Mouse (Mus musculus): ENCODE results near the gene Nmnat2. TPM values are rescaled to one million over a fixed set of nuclear protein-coding genes. Genes with fewer than 3 reads are reported as not detected.

The Nmnat2 gene
- polyA plus RNA-seq, 1 experiment = 3.2 TPM

DNA sequence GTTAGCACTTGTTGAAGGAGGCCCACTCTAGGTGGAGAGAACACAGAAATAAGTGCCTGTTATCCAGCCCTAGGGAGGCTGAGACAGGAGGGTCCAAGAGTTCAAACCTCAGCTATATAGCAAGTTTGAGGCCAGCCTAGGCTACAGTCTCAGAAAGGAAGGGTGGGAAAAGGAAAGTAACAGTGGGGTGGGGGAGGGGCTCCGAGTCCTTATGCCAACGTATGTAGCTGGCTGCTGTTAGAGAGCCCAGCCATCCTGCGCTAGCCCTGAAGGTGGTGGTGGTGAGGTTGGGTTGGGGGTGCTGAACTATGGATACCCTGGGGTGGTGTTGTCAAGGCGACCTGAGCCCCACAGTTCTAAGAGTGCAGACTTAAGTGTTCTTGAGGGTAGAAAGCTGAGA lies 138.8 kb downstream of the Nmnat2 start:
- no peak overlapping the region for H3K4me3 ChIP-seq (ENCODE audit: control insufficient read depth, low read depth, low read length)
- no peak for TF ChIP-seq CTCF (IDR thresholded peaks at IDR 0.05; ENCODE audit: control insufficient read depth, insufficient read depth, insufficient replicate concordance, low read depth, low read length)
- no peak for TF ChIP-seq POLR2A (IDR thresholded peaks at IDR 0.05; ENCODE audit: control insufficient read depth, low read depth, low read length)

DNA sequence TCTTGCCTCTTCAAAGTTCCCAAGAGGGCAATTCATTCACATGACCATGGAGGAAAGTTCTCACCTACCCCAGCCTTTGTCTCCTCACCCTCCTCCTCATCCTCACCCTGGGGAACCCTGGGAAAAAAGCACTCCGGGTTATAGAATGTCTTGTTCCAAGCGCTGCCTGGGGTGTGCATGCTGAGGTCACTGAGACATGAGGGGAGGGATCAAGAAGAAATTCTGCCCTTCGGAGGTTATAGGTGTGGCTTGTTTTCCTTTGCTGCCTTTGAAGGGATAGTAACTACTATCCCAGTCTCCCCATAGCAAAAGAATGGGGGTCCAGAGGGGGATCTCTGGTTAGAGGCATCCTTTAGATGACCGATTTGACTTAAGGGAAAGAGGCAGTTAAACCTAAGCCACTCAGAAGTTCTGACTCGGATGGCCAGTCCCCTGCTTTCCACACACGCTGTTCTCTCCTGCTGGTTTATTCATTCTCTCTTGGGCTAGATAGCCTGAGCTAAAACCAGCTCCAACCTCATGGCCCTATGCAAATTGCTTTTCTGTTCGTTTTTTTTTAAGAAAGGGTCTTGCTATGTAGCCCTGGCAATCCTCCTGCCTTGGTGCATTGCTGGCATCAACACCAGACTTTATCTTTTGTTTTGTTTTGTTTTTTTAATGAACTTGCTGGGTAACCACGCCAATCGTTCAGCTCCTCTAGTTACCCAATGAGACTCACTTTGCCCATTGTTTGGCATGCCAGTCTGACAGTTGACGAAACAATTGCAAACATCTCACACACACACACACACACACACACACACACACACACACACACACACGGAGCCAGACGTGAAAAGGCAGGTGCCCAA lies 139.7 kb downstream of the Nmnat2 start:
- H3K27ac ChIP-seq (ENCODE audit: control insufficient read depth, insufficient read depth, low read depth, low read length) = no peak overlapping the region

More for the DNA sequence above, 138.8 kb downstream of the Nmnat2 start:
- Histone ChIP-seq H3K27ac (ENCODE audit: control insufficient read depth, insufficient read depth, low read depth, low read length) (no peak overlapping the region), H3K36me3 (ENCODE audit: control insufficient read depth, insufficient read depth, low read length) (no peaks in the 10 kb centered on the region), H3K27me3 (ENCODE audit: control insufficient read depth, insufficient read depth, low read length) (no peaks in the 10 kb centered on the region), H3K4me1 (ENCODE audit: control insufficient read depth, insufficient read depth, low read length) (no peaks in the 10 kb centered on the region; the same call in 1 of the 2 replicates)

DNA sequence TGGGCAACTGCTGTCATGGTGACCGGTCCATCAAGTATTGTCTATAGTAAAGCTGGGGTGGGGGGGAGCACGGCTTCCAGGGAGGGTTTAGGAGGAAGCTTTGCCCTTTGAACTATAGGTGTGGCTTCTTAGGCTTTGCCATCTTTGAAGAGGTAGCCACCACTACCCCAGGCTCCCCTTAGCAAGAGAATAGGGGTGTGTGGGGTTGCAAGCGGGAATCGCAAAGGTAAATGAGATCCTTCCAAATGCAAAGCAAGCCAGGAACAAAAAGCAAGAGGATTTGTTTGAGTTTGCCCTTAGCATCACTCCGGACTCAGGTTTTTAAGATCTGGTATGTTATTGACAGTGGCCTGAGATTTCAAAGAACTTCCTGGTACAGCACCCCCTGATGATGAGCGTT lies 140.5 kb downstream of the Nmnat2 start:
- H3K4me1 ChIP-seq (ENCODE audit: control insufficient read depth, insufficient read depth, low read length) = no peaks in the 10 kb centered on the region; the same call in 1 of the 2 replicates
- no peak overlapping the region for H3K4me3 ChIP-seq (ENCODE audit: control insufficient read depth, low read depth, low read length)
- no peak overlapping the region for H3K27ac ChIP-seq (ENCODE audit: control insufficient read depth, insufficient read depth, low read depth, low read length)
- no peaks in the 10 kb centered on the region for H3K36me3 ChIP-seq (ENCODE audit: control insufficient read depth, insufficient read depth, low read length)
- no peak for TF ChIP-seq POLR2A (IDR thresholded peaks at IDR 0.05; ENCODE audit: control insufficient read depth, low read depth, low read length)
- H3K27me3 ChIP-seq (ENCODE audit: control insufficient read depth, insufficient read depth, low read length) = no peaks in the 10 kb centered on the region

More for the DNA sequence above, 139.7 kb downstream of the Nmnat2 start:
- Histone ChIP-seq H3K4me3 (ENCODE audit: control insufficient read depth, low read depth, low read length) (no peak overlapping the region), H3K36me3 (ENCODE audit: control insufficient read depth, insufficient read depth, low read length) (no peaks in the 10 kb centered on the region), H3K4me1 (ENCODE audit: control insufficient read depth, insufficient read depth, low read length) (no peaks in the 10 kb centered on the region; the same call in 1 of the 2 replicates), H3K27me3 (ENCODE audit: control insufficient read depth, insufficient read depth, low read length) (no peaks in the 10 kb centered on the region)
- no peak for TF ChIP-seq CTCF (IDR thresholded peaks at IDR 0.05; ENCODE audit: control insufficient read depth, insufficient read depth, insufficient replicate concordance, low read depth, low read length)
- TF ChIP-seq POLR2A (IDR thresholded peaks at IDR 0.05; ENCODE audit: control insufficient read depth, low read depth, low read length) = no peak

DNA sequence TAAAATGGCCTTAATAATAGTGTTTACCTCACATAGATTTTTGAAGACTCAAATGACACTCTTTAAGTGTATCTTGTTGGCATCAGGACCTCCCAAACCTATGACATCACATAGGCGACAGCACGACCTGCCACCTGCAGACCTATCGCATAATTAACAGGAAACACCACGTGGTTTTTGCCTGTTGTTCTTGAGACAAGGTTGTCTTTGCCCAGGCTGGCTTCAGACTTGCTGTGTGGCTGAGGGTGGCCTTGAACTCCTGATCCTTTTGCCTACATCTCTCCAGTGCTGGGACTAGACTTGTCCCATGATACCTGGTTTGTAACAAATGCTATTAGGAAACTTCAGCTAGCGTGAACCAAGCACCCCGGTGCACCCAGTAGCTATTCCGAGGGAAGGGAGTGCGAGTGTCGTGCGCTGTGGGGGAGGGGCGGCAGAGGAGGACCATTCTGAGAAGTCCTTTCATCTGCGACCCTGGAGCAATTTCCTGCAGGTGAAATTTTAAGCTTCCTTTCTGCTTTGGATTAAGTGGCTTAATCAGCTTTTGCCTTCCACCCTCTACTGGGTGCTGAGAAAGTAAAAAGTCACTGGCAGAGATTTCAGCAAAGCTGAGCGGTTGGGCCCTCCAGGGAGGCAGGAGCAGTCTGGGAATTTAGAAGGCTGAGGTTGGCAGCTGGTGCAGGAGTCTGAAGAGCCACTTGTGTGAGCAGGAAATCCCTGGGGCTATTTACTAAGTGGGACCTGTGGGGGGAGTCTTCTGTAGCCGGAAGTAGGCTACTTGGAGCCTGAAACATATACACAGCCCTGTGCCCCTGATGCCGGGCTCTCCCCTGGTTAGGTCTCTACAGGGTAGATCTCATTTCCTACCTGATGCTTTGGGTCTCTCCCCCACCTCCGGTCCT lies 141.3 kb downstream of the Nmnat2 start:
- no peak overlapping the region for H3K27ac ChIP-seq (ENCODE audit: control insufficient read depth, insufficient read depth, low read depth, low read length)
- no peak overlapping the region for H3K4me3 ChIP-seq (ENCODE audit: control insufficient read depth, low read depth, low read length)
- H3K4me1 ChIP-seq (ENCODE audit: control insufficient read depth, insufficient read depth, low read length) = peaks cover 1% of the 10 kb centered on the region
- no peaks in the 10 kb centered on the region for H3K27me3 ChIP-seq (ENCODE audit: control insufficient read depth, insufficient read depth, low read length)
- H3K36me3 ChIP-seq (ENCODE audit: control insufficient read depth, insufficient read depth, low read length) = no peaks in the 10 kb centered on the region
- TF ChIP-seq CTCF (IDR thresholded peaks at IDR 0.05; ENCODE audit: control insufficient read depth, insufficient read depth, insufficient replicate concordance, low read depth, low read length) (no peak), POLR2A (IDR thresholded peaks at IDR 0.05; ENCODE audit: control insufficient read depth, low read depth, low read length) (no peak)

DNA sequence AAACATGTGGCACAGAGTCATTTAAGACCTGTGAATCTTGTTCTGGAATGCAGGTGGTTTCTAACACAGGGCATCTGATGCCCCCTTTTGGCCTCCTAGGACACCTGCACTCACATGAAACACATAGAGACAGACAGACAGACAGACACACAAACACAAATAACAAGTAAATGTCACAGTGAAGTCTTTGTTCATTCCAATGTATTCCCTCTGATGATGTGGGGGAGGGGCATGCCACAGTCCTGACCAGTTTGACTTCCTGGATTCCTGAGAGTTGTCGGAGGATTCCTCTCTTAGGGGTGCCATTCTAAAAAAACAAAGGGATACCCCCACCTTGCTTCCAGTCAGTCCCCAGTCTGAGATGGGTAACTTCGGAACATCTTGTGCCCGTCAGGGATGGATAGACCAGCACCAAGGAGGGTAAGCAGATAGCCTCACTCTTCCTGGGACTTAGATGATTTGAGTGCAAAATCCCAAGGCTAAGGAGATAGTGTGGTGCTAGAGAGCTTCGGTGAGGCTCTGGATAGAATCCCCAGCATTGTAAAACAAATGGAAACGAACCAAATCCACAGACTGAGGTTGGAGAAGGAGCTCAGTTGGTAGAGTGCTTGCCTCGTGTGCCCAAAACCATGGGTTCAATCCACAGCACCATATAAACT lies 142.4 kb downstream of the Nmnat2 start:
- Histone ChIP-seq H3K4me3 (ENCODE audit: control insufficient read depth, low read depth, low read length) (no peak overlapping the region), H3K4me1 (ENCODE audit: control insufficient read depth, insufficient read depth, low read length) (peaks cover 3% of the 10 kb centered on the region), H3K27me3 (ENCODE audit: control insufficient read depth, insufficient read depth, low read length) (no peaks in the 10 kb centered on the region), H3K27ac (ENCODE audit: control insufficient read depth, insufficient read depth, low read depth, low read length) (no peak overlapping the region), H3K36me3 (ENCODE audit: control insufficient read depth, insufficient read depth, low read length) (no peaks in the 10 kb centered on the region)
- TF ChIP-seq CTCF (IDR thresholded peaks at IDR 0.05; ENCODE audit: control insufficient read depth, insufficient read depth, insufficient replicate concordance, low read depth, low read length) (no peak), POLR2A (IDR thresholded peaks at IDR 0.05; ENCODE audit: control insufficient read depth, low read depth, low read length) (no peak)

DNA sequence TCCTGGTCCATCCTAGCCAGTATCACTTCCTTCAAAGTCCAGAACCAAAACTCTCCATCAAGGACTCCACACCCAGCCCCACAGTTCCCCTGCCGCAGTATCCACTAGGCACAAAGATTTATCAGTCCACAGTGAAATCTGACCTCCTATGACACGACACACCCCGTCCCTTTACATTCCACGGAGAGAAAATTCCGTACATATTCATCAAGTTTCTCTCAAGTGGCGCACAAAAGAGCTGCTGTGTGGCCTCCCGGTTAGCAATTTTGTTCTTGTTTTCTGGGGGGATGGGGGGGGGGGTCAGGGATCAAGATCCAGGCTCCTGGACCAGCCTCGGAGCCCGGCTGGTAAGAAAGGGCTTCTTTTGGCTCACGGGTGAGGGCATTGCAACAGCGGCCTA lies 143.8 kb downstream of the Nmnat2 start:
- no peaks in the 10 kb centered on the region for H3K36me3 ChIP-seq (ENCODE audit: control insufficient read depth, insufficient read depth, low read length)
- peaks cover 3% of the 10 kb centered on the region for H3K4me1 ChIP-seq (ENCODE audit: control insufficient read depth, insufficient read depth, low read length)
- TF ChIP-seq CTCF (IDR thresholded peaks at IDR 0.05; ENCODE audit: control insufficient read depth, insufficient read depth, insufficient replicate concordance, low read depth, low read length) = no peak
- TF ChIP-seq POLR2A (IDR thresholded peaks at IDR 0.05; ENCODE audit: control insufficient read depth, low read depth, low read length) = no peak
- no peak overlapping the region for H3K4me3 ChIP-seq (ENCODE audit: control insufficient read depth, low read depth, low read length)
- H3K27ac ChIP-seq (ENCODE audit: control insufficient read depth, insufficient read depth, low read depth, low read length) = no peak overlapping the region
- no peaks in the 10 kb centered on the region for H3K27me3 ChIP-seq (ENCODE audit: control insufficient read depth, insufficient read depth, low read length)

DNA sequence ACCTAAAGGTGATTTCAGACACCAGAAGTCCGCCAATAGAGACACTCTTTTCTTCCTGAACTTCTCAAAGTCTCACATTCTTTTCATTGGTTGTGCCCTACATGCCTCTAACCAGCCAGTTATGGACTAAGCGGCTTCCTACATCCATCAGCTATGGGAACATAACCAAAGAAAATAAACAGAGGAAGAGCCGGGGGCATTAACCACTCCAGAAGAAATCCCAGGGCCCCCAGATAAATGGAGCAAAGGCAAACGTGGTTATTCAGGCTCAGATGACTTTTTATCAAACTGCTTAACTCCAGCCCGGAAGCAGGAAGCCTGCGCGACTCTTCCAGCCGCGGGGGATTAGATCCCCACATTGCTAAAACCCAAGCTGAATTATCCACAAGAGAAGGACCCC lies 146.1 kb downstream of the Nmnat2 start:
- peak overlapping the region; percentile 2 for H3K4me3 ChIP-seq (ENCODE audit: control insufficient read depth, low read depth, low read length)
- no peak overlapping the region for H3K27ac ChIP-seq (ENCODE audit: control insufficient read depth, insufficient read depth, low read depth, low read length)
- TF ChIP-seq POLR2A (IDR thresholded peaks at IDR 0.05; ENCODE audit: control insufficient read depth, low read depth, low read length) (no peak), CTCF (IDR thresholded peaks at IDR 0.05; ENCODE audit: control insufficient read depth, insufficient read depth, insufficient replicate concordance, low read depth, low read length) (no peak)
- H3K4me1 ChIP-seq (ENCODE audit: control insufficient read depth, insufficient read depth, low read length) = peaks cover 3% of the 10 kb centered on the region
- H3K36me3 ChIP-seq (ENCODE audit: control insufficient read depth, insufficient read depth, low read length) = no peaks in the 10 kb centered on the region
- no peaks in the 10 kb centered on the region for H3K27me3 ChIP-seq (ENCODE audit: control insufficient read depth, insufficient read depth, low read length)

Measured in testis, adult 2 months (tissue).